Mouse (Mus musculus): ENCODE measurements around the gene Efna4.

GRCm38 (mm10) chr3:89330346-89330745 lies 7.5 kb downstream of the Efna4 start:
- no peak for TF ChIP-seq CTCF (IDR thresholded peaks at IDR 0.05; ENCODE audit: low read depth)
- TF ChIP-seq EP300 (optimal IDR thresholded peaks at IDR 0.05) = no peak

All from stomach, postnatal 0 days (tissue).